Mouse (Mus musculus): ENCODE measurements around the gene Tgfbr3. TPM values are rescaled to one million over a fixed set of nuclear protein-coding genes. Genes with fewer than 3 reads are reported as not detected.

Tgfbr3 gene
- polyA plus RNA-seq, 1 experiment, result not detected

GRCm38 (mm10) chr5:107077900-107078299, 211.5 kb downstream of the Tgfbr3 start:
- 97% methylated on average over 7 of the region's 7 CpGs for WGBS
- no peak overlapping the region for H3K4me3 ChIP-seq (ENCODE audit: insufficient read depth, low read depth, low read length)
- no peak overlapping the region for H3K27ac ChIP-seq (ENCODE audit: insufficient read depth, low read depth, low read length)
- H3K4me1 ChIP-seq (ENCODE audit: control insufficient read depth, insufficient read depth, low read length), result peaks cover 6% of the 10 kb centered on the region
- TF ChIP-seq CTCF (IDR thresholded peaks at IDR 0.05; ENCODE audit: insufficient read depth, low read depth, low read length) (no peak), POLR2A (IDR thresholded peaks at IDR 0.05; ENCODE audit: insufficient read depth, low read depth, low read length) (no peak)

DNA sequence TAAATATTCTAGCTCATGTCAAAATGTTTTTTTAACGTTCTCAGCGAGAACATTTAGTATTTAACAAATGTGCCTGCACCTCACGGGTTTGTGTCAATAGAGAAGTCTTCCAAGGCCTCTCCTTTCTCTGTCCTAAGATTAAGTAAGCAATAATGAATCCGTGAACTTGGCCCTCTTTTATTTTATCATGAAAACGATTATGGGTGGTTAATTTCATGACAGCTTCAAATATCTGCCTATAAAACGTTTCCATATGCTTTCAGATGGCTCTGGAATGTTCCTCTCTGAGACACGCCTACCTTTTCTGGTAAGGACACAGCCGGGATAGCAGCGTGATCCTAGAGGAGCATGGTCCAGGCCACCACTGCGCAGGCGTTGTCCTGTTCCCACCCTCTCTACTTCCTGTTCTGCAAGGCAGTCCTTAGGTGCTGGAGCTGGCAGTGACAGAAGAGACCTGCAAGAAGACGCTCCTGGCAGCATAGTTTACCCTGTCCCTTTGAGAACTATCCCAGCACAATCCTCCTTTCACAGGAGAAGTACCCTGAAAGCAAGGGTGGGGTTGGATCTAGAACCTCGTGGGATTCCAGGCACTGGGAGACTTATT, 214.3 kb downstream of the Tgfbr3 start:
- Histone ChIP-seq H3K27ac (ENCODE audit: insufficient read depth, low read depth, low read length) (no peak overlapping the region), H3K4me1 (ENCODE audit: control insufficient read depth, insufficient read depth, low read length) (peaks cover 6% of the 10 kb centered on the region), H3K4me3 (ENCODE audit: insufficient read depth, low read depth, low read length) (no peak overlapping the region)
- TF ChIP-seq POLR2A (IDR thresholded peaks at IDR 0.05; ENCODE audit: insufficient read depth, low read depth, low read length) (no peak), CTCF (IDR thresholded peaks at IDR 0.05; ENCODE audit: insufficient read depth, low read depth, low read length) (no peak)
- 87% methylated on average over 13 of the region's 13 CpGs for WGBS

DNA sequence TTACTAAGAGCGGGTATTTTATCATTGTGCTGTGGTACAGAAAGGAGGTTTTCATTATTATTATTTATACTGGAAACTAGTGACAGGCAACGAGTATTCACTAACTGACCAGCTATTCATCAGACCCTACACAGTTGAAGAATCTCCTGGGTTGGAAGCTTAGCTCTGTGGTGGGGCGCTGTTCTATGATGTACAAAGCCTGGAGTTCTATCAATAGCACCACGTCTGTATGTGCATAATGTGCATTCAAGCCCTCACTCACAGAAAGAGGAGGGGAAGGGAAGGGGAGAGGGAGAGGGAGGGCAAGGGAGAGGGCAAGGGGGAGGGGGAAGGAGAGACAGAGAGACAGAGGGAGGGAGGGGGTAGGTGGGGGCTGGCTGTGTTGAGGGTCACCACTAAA, 215.1 kb downstream of the Tgfbr3 start:
- 57% methylated on average over 4 of the region's 4 CpGs for whole genome bisulfite sequencing
- Histone ChIP-seq H3K27ac (ENCODE audit: insufficient read depth, low read depth, low read length) (no peak overlapping the region), H3K4me1 (ENCODE audit: control insufficient read depth, insufficient read depth, low read length) (peaks cover 4% of the 10 kb centered on the region), H3K4me3 (ENCODE audit: insufficient read depth, low read depth, low read length) (no peak overlapping the region)
- no peak for TF ChIP-seq CTCF (IDR thresholded peaks at IDR 0.05; ENCODE audit: insufficient read depth, low read depth, low read length)
- TF ChIP-seq POLR2A (IDR thresholded peaks at IDR 0.05; ENCODE audit: insufficient read depth, low read depth, low read length), result no peak

- TF ChIP-seq CTCF (IDR thresholded peaks at IDR 0.05; ENCODE audit: insufficient read depth, low read depth, low read length), result no peak
- TF ChIP-seq POLR2A (IDR thresholded peaks at IDR 0.05; ENCODE audit: insufficient read depth, low read depth, low read length), result no peak
- Histone ChIP-seq H3K27ac (ENCODE audit: insufficient read depth, low read depth, low read length) (no peak overlapping the region), H3K4me3 (ENCODE audit: insufficient read depth, low read depth, low read length) (no peak overlapping the region), H3K4me1 (ENCODE audit: control insufficient read depth, insufficient read depth, low read length) (no peaks in the 10 kb centered on the region)
- 65% methylated on average over 3 of the region's 3 CpGs for WGBS
Measured at GRCm38 (mm10) chr5:107073536-107073935, 215.9 kb downstream of the Tgfbr3 start.

DNA sequence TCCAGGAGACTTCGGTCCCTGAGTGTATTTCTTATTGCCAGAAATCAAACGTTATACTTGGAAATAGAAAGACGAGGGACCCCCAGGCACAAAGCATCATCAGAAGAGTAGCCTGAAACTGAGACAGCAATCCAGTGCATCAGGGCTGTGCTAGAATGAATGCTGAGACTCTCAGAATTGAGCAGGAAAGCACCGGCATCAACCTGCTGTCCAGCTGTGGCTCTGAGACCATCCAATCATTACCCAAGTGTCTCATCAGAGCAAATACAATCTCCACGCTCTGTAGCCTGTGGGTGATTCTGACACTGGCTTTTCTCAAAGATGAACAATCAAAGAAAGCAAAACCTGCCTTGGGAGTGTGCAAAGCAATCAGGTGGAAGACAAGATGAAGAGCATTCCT, 221.3 kb downstream of the Tgfbr3 start:
- Histone ChIP-seq H3K4me1 (ENCODE audit: control insufficient read depth, insufficient read depth, low read length) (no peaks in the 10 kb centered on the region), H3K27ac (ENCODE audit: insufficient read depth, low read depth, low read length) (no peak overlapping the region), H3K4me3 (ENCODE audit: insufficient read depth, low read depth, low read length) (no peak overlapping the region)
- 94% methylated on average over 5 of the region's 5 CpGs for WGBS
- TF ChIP-seq POLR2A (IDR thresholded peaks at IDR 0.05; ENCODE audit: insufficient read depth, low read depth, low read length) (no peak), CTCF (IDR thresholded peaks at IDR 0.05; ENCODE audit: insufficient read depth, low read depth, low read length) (no peak)

DNA sequence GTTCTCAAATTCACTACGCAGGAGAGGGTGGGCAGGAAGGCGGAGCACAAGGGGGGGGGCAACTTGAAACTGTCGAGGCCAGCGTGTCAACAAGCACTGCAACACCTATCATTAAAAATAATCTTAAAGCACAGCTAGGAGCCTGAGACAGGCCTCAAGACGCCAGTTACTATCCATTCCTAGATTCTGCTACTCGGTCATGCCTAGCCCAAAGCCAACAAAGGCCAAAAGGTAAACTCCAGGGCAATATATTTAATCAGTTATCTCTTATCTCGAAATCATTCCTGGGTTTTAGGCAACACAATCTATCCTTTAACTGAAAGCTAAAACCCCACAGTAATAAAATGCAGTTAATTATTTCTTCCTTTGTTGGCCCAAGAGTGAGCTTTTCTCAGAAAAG, 221.9 kb downstream of the Tgfbr3 start:
- H3K4me1 ChIP-seq (ENCODE audit: control insufficient read depth, insufficient read depth, low read length), result no peaks in the 10 kb centered on the region
- TF ChIP-seq CTCF (IDR thresholded peaks at IDR 0.05; ENCODE audit: insufficient read depth, low read depth, low read length) (no peak), POLR2A (IDR thresholded peaks at IDR 0.05; ENCODE audit: insufficient read depth, low read depth, low read length) (no peak)
- H3K27ac ChIP-seq (ENCODE audit: insufficient read depth, low read depth, low read length), result no peak overlapping the region
- no peak overlapping the region for H3K4me3 ChIP-seq (ENCODE audit: insufficient read depth, low read depth, low read length)
- WGBS, result 80% methylated on average over 7 of the region's 7 CpGs

GRCm38 (mm10) chr5:107064922-107065321, 224.5 kb downstream of the Tgfbr3 start:
- no peak overlapping the region for H3K27ac ChIP-seq (ENCODE audit: insufficient read depth, low read depth, low read length)
- H3K4me1 ChIP-seq (ENCODE audit: control insufficient read depth, insufficient read depth, low read length), result no peaks in the 10 kb centered on the region
- H3K4me3 ChIP-seq (ENCODE audit: insufficient read depth, low read depth, low read length), result no peak overlapping the region
- 85% methylated on average over 5 of the region's 5 CpGs for WGBS
- TF ChIP-seq POLR2A (IDR thresholded peaks at IDR 0.05; ENCODE audit: insufficient read depth, low read depth, low read length), result no peak
- TF ChIP-seq CTCF (IDR thresholded peaks at IDR 0.05; ENCODE audit: insufficient read depth, low read depth, low read length), result no peak

DNA sequence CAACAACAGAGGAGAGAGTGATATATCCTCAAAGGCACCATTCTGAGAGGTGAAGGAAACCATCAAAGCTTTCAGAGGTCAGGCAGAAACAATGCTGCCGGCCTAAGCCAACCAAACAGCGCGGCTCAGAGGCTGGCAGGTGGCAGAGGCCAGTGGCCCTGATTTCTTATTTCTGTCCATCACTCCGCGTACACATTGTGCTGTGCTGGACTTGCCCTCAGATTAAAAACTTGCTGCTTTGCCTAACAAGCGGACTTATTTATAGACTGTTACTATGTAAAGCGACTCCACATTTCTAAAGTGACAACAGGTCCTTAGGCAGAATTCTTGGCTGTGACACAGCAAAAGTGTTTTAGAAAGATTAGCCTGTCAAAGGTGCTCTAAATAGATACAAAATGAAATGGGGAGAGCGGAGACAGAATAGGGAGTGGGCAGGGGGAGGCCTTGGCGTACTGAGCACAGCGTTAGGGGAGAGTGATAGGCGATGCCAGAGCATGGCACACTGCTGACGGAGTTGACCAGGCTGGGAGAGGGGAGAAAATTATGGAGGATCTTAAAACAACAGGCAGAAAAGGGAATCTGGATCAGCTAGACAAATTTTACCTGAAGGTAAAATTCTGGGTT, 227.1 kb downstream of the Tgfbr3 start:
- H3K4me3 ChIP-seq (ENCODE audit: insufficient read depth, low read depth, low read length), result no peak overlapping the region
- no peak overlapping the region for H3K27ac ChIP-seq (ENCODE audit: insufficient read depth, low read depth, low read length)
- TF ChIP-seq POLR2A (IDR thresholded peaks at IDR 0.05; ENCODE audit: insufficient read depth, low read depth, low read length) (no peak), CTCF (IDR thresholded peaks at IDR 0.05; ENCODE audit: insufficient read depth, low read depth, low read length) (no peak)
- H3K4me1 ChIP-seq (ENCODE audit: control insufficient read depth, insufficient read depth, low read length), result no peaks in the 10 kb centered on the region
- WGBS, result 69% methylated on average over 12 of the region's 12 CpGs

DNA sequence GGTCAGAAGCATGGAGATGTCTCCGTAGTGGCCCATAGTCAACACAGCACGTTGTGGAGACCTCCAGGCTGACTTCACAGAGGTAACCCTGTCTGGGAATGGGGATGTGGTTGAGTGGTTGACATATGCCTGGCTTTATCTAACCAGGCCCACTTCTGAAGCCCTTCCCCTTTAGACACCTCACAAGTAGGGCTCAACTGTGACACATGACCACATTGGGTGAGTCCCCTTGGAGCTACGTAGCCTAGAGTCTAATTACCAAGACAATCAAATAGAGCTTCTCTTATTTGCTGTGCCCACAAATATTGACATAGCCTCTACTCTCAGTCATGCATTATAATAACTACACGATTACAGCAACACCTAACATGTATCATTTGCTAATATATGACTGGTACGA, 229.9 kb downstream of the Tgfbr3 start:
- Histone ChIP-seq H3K4me1 (ENCODE audit: control insufficient read depth, insufficient read depth, low read length) (no peaks in the 10 kb centered on the region), H3K27ac (ENCODE audit: insufficient read depth, low read depth, low read length) (no peak overlapping the region), H3K4me3 (ENCODE audit: insufficient read depth, low read depth, low read length) (no peak overlapping the region)
- 89% methylated on average over 5 of the region's 5 CpGs for WGBS
- TF ChIP-seq CTCF (IDR thresholded peaks at IDR 0.05; ENCODE audit: insufficient read depth, low read depth, low read length) (no peak), POLR2A (IDR thresholded peaks at IDR 0.05; ENCODE audit: insufficient read depth, low read depth, low read length) (no peak)

Measured in olfactory bulb, adult 2 months (tissue).